Mouse (Mus musculus) midbrain, embryonic 16.5 days (tissue): ENCODE results near the gene Bod1. TPM values are rescaled to one million over a fixed set of nuclear protein-coding genes. Genes with fewer than 3 reads are reported as not detected.

Experiments
- ATAC-seq: fragments of 200-750 bp; cut with Nextera tagmentation; 2 replicates; pipeline ENCODE4 v1.8.0; 2017; ENCODE audit warnings: moderate TSS enrichment
- H3K27ac ChIP-seq: fragments of 300-500 bp; sonication (generic); 2 replicates; pipeline ENCODE4 v1.5.1; 2014; ENCODE audit warnings: mild to moderate bottlenecking, low read length, mixed read lengths
- H3K27me3 ChIP-seq: fragments of 300-500 bp; sonication (generic); 2 replicates; pipeline ENCODE4 v1.6.1; 2014; ENCODE audit warnings: low read depth, low read length, mixed read lengths; ENCODE audit not compliant: control insufficient read depth, insufficient read depth
- H3K36me3 ChIP-seq: fragments of 300-500 bp; sonication (generic); 2 replicates; pipeline ENCODE4 v1.6.1; 2014; ENCODE audit warnings: mild to moderate bottlenecking, low read length, moderate library complexity, mixed read lengths; ENCODE audit not compliant: control insufficient read depth, insufficient read depth
- H3K4me1 ChIP-seq: fragments of 300-500 bp; sonication (generic); 2 replicates; pipeline ENCODE4 v1.6.1; 2014; ENCODE audit warnings: mild to moderate bottlenecking, low read length, mixed read lengths; ENCODE audit not compliant: control insufficient read depth, insufficient read depth
- H3K4me2 ChIP-seq: fragments of 300-500 bp; sonication (generic); 2 replicates; pipeline ENCODE4 v1.6.1; 2014; ENCODE audit warnings: mild to moderate bottlenecking, low read length, mixed read lengths
- H3K4me3 ChIP-seq: fragments of 300-500 bp; sonication (generic); 2 replicates; pipeline ENCODE4 v1.5.1; 2014; ENCODE audit warnings: low read depth, mild to moderate bottlenecking, low read length, moderate library complexity, mixed read lengths
- H3K9ac ChIP-seq: fragments of 300-500 bp; sonication (generic); 2 replicates; pipeline ENCODE4 v1.6.1; 2014; ENCODE audit warnings: low read depth, low read length, mixed read lengths
- H3K9me3 ChIP-seq: fragments of 300-500 bp; sonication (generic); replicated peaks from 2 replicates; pipeline ENCODE4 v1.6.1; 2014; ENCODE audit warnings: mild to moderate bottlenecking, low read length, mixed read lengths; ENCODE audit not compliant: control insufficient read depth, poor library complexity, severe bottlenecking
- WGBS: fragments of 180-500 bp; shearing (Covaris S2); extraction: QIAGEN DNeasy Blood & Tissue Kit; methylation state at CpG from one replicate; pipeline ENCODE4 v1.1.7; 2014; 5-methylcytosine and 5-hydroxymethylcytosine counted together
- polyA plus RNA-seq: library from polyadenylated mRNA; unstranded; fragments of >200 nt; fragmentation: Nextera tagmentation; extraction: Ambion mirVana; gene quantifications from 2 replicates; pipeline ENCODE4 v1.2.1, GENCODE M21; 2015

Gene Bod1
- 126 and 134 TPM in 2 replicates for polyA plus RNA-seq

DNA sequence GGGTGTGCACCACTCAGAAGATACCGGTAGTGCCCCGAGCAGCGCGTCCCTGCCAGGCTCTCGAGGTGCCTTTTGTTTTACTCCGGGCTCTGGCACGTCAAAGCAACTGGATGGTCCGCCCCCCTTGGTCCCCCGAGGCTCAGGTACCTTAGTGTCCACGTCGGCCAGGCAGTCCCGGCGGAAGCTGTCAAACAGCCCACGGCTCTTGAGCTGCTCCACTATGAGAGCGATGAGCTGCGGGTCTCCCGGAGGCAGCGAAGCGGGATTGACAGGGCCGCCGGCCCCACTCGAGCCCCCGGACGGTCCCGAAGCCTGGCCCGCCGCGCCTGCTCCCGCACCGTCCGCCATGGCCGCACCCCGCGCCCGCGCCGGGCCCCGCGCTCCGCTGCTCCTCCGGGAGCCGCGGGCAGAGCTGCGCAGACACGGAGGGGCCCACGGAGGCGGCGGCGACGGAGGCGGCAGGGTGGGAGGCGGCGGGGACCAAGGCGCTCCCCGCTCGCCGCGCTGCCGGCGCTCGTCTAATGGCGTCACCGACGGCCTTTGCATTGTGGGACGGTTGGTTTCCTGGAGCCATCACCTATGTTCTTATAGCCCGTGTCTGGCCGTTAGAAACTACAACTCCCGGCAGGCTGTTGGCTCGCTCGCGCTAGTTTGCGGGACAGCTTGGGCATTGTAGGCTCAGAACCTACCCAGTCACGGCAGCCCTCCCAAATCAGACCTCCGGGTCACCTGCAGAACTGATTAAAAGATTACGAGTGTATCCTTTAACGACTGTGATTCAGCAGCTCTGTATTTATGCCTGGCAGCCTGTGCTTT is at the start of gene Bod1:
Gene Bod1 (minus strand): TSS at position 532 of the 816 bp plus-strand sequence.
- Histone ChIP-seq H3K27ac (peak within 1 kb of the TSS; percentile 73), H3K27me3 (no peaks in the 10 kb centered on the region), H3K9me3 (no peaks in the 10 kb centered on the region), H3K4me2 (peak within 1 kb of the TSS; percentile 80), H3K9ac (peak within 1 kb of the TSS; percentile 91), H3K4me3 (peak within 1 kb of the TSS; percentile 87), H3K4me1 (peaks cover 21% of the 10 kb centered on the region), H3K36me3 (peaks cover 7% of the 10 kb centered on the region)
- WGBS: 0% methylated on average over 65 of the region's 76 CpGs
- ATAC-seq: peak; percentile 98

DNA sequence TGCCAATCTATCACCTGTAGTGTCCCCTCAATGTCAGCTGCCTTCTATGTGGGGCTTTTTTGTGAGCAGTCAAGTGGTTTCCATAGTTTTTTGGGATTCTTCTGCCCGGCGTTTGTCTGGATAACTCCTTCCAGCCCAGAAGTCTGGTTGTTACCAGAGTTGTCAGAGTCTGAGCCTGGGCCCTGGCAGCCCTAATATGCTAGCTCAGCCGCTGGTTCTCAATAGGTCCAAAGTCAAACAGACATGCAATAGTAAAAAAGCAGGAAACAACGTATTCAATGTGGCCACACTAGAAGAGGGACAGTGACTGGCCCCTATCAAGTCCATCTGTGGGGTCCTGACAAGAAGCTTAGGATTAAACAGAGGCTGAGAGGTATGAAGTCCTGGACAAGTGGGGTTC is 47.4 kb upstream of the Bod1 start:
- Histone ChIP-seq H3K27ac (no peak overlapping the region), H3K27me3 (no peaks in the 10 kb centered on the region), H3K4me2 (no peak overlapping the region), H3K9ac (no peak overlapping the region), H3K4me3 (no peak overlapping the region), H3K4me1 (no peaks in the 10 kb centered on the region), H3K36me3 (no peaks in the 10 kb centered on the region), H3K9me3 (no peaks in the 10 kb centered on the region)
- ATAC-seq: no peak
- 93% methylated on average over 4 of the region's 4 CpGs for WGBS

- no peaks in the 10 kb centered on the region for H3K36me3 ChIP-seq
- ATAC-seq: no peak
- H3K9me3 ChIP-seq: no peaks in the 10 kb centered on the region
- H3K4me1 ChIP-seq: peaks cover 4% of the 10 kb centered on the region; the same call in 1 of the 2 replicates
- no peak overlapping the region for H3K4me3 ChIP-seq
- 61% methylated on average over 4 of the region's 4 CpGs for WGBS
- H3K9ac ChIP-seq: no peak overlapping the region
- H3K27me3 ChIP-seq: no peaks in the 10 kb centered on the region
- no peak overlapping the region for H3K27ac ChIP-seq
- H3K4me2 ChIP-seq: no peak overlapping the region
These were observed 46.4 kb upstream of the Bod1 start for GRCm38 (mm10) chr11:31717926-31718735.

DNA sequence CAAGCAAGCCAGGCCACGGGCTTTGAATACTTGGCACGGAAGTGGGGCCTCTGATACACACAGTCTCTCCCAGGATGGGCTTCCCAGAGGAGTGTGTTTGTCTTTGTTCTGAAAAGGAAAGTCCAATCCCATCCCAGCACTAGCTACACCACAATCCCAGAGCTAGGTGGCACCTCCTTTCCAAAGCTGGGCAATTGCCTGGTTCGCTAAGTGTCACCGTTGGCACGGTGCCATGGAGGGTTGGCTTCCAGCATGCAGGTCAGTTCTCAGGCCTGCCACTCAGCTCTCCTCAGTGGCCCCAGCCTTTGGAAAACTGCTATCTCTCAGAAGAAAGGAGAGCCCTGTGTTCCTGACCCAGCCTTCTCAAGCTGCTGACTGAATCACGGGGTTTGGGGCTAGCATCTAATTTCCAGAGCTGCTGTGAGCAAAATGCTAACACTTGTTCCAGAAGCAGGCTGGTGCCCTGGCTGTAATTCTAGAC is 42.0 kb upstream of the Bod1 start:
- ATAC-seq: peak; percentile 89
- no peak overlapping the region for H3K4me2 ChIP-seq
- no peaks in the 10 kb centered on the region for H3K36me3 ChIP-seq
- peak overlapping the region; percentile 68 for H3K27ac ChIP-seq
- H3K4me1 ChIP-seq: peaks cover 8% of the 10 kb centered on the region; the same call in 1 of the 2 replicates
- no peak overlapping the region for H3K9ac ChIP-seq
- 52% methylated on average over 6 of the region's 6 CpGs for WGBS
- H3K27me3 ChIP-seq: no peaks in the 10 kb centered on the region
- no peaks in the 10 kb centered on the region for H3K9me3 ChIP-seq
- no peak overlapping the region for H3K4me3 ChIP-seq

GRCm38 (mm10) chr11:31713116-31713515 is 41.4 kb upstream of the Bod1 start:
- Histone ChIP-seq H3K4me3 (no peak overlapping the region), H3K9me3 (no peaks in the 10 kb centered on the region), H3K27ac (peak overlapping the region; percentile 68), H3K4me2 (no peak overlapping the region), H3K4me1 (peaks cover 8% of the 10 kb centered on the region; the same call in 1 of the 2 replicates), H3K9ac (peak overlapping the region; percentile 23; the same call in 1 of the 2 replicates), H3K36me3 (no peaks in the 10 kb centered on the region), H3K27me3 (no peaks in the 10 kb centered on the region)
- WGBS: 24% methylated on average over 8 of the region's 8 CpGs
- no peak for ATAC-seq

GRCm38 (mm10) chr11:31707771-31708170 is 36.1 kb upstream of the Bod1 start:
- Histone ChIP-seq H3K9me3 (no peaks in the 10 kb centered on the region; the same call in 1 of the 2 replicates), H3K27ac (no peak overlapping the region), H3K27me3 (no peaks in the 10 kb centered on the region), H3K4me3 (no peak overlapping the region), H3K9ac (no peak overlapping the region), H3K36me3 (no peaks in the 10 kb centered on the region), H3K4me1 (0 out of 2 replicates have a peak, but pooled peaks cover under 1% of the 10 kb centered on the region), H3K4me2 (no peak overlapping the region)
- no peak for ATAC-seq

DNA sequence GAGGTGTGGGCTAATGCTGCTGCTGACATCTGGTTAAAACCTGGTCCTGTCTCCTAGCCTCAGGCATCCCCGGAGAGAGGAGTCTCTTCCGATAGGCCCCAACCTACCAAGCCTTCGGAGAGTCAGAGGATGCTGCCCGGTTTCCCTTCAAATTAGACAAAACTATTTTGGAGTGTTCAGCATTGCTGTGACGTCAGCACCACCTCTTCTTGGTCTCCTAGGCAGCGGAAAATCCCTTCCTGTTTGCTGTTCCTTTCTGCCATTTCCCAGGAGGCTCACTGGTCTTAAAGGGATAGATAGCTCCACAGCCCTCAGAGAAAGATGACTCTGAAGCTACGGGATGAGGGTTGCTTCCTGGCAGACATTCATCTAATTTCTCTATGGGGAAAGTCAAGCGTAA is 31.5 kb upstream of the Bod1 start:
- H3K4me2 ChIP-seq: no peak overlapping the region
- H3K9me3 ChIP-seq: no peaks in the 10 kb centered on the region; the same call in 1 of the 2 replicates
- no peaks in the 10 kb centered on the region for H3K4me1 ChIP-seq
- H3K4me3 ChIP-seq: no peak overlapping the region
- WGBS: 69% methylated on average over 8 of the region's 8 CpGs
- no peaks in the 10 kb centered on the region for H3K27me3 ChIP-seq
- H3K27ac ChIP-seq: no peak overlapping the region
- no peak overlapping the region for H3K9ac ChIP-seq
- ATAC-seq: no peak
- H3K36me3 ChIP-seq: no peaks in the 10 kb centered on the region

GRCm38 (mm10) chr11:31701901-31702300 is 30.2 kb upstream of the Bod1 start:
- Histone ChIP-seq H3K27ac (no peak overlapping the region), H3K4me1 (no peaks in the 10 kb centered on the region), H3K36me3 (no peaks in the 10 kb centered on the region), H3K4me2 (no peak overlapping the region), H3K4me3 (no peak overlapping the region), H3K9ac (no peak overlapping the region), H3K9me3 (no peaks in the 10 kb centered on the region), H3K27me3 (no peaks in the 10 kb centered on the region)
- WGBS: 98% methylated on average over 3 of the region's 3 CpGs
- ATAC-seq: no peak
